Mouse (Mus musculus) embryonic facial prominence, embryonic 10.5 days (tissue): ENCODE data around the gene Mpp2. TPM values are rescaled to one million over a fixed set of nuclear protein-coding genes. Genes with fewer than 3 reads are reported as not detected.

Source experiments
- DNase-seq: peaks from one replicate; pipeline ENCODE4 v3.0.0-alpha.2; 2017; ENCODE audit warnings: low spot score
- H3K27ac ChIP-seq: fragments of 300-500 bp; sonication (generic); replicated peaks from 2 replicates; pipeline ENCODE4 v1.5.1; 2016; ENCODE audit warnings: mild to moderate bottlenecking
- H3K27me3 ChIP-seq: fragments of 300-500 bp; sonication (generic); replicated peaks from 2 replicates; pipeline ENCODE4 v1.6.1; 2016; ENCODE audit warnings: low read depth, mild to moderate bottlenecking; ENCODE audit not compliant: poor library complexity, severe bottlenecking
- H3K36me3 ChIP-seq: fragments of 300-500 bp; sonication (generic); replicated peaks from 2 replicates; pipeline ENCODE4 v1.6.1; 2016; ENCODE audit warnings: mild to moderate bottlenecking, moderate library complexity
- H3K4me1 ChIP-seq: fragments of 300-500 bp; sonication (generic); 2 replicates; pipeline ENCODE4 v1.6.1; 2016
- H3K4me3 ChIP-seq: fragments of 300-500 bp; sonication (generic); 2 replicates; pipeline ENCODE4 v1.5.1; 2016; ENCODE audit warnings: mild to moderate bottlenecking, moderate library complexity
- H3K9me3 ChIP-seq: fragments of 300-500 bp; sonication (generic); 2 replicates; pipeline ENCODE4 v1.6.1; 2016; ENCODE audit warnings: mild to moderate bottlenecking
- WGBS: fragments of 180-500 bp; shearing (Covaris S2); methylation state at CpG from one replicate; pipeline ENCODE4 v1.1.7; 2016; 5-methylcytosine and 5-hydroxymethylcytosine counted together
- polyA plus RNA-seq: library from polyadenylated mRNA; unstranded; fragments of >200 nt; fragmentation: Nextera tagmentation; extraction: Ambion mirVana; gene quantifications from 2 replicates; pipeline ENCODE4 v1.2.1, GENCODE M21; 2016

Mpp2 gene
- polyA plus RNA-seq, 1 experiment from 2014 or later, result 12.5 TPM

DNA sequence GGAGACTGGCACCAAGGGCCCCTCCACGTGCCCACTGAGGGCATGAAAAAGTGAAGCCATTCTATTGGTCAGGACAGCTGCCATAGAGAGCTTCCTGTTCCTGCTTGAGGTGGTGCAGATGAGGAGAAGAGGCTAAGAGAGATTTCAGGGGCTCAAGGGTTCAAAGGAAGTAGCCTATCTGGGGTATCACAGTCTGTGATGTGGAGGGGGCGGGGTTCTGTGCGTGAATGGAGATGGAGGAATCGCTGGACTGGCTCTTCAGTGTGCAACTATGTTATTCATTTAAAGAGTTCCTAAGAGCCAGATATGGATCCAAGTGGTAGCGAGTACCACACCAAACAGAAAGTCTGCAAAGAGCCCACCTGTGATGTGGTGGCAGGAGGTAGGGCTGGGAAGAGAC is 8.1 kb upstream of the Mpp2 start:
- H3K4me3 ChIP-seq, result peak overlapping the region; percentile 48
- peaks cover 24% of the 10 kb centered on the region for H3K4me1 ChIP-seq
- no peak for DNase-seq
- H3K27ac ChIP-seq, result peak overlapping the region; percentile 78
- 75% methylated on average over 5 of the region's 5 CpGs for WGBS
- peaks cover 51% of the 10 kb centered on the region for H3K27me3 ChIP-seq
- H3K9me3 ChIP-seq, result no peaks in the 10 kb centered on the region
- H3K36me3 ChIP-seq, result no peaks in the 10 kb centered on the region

DNA sequence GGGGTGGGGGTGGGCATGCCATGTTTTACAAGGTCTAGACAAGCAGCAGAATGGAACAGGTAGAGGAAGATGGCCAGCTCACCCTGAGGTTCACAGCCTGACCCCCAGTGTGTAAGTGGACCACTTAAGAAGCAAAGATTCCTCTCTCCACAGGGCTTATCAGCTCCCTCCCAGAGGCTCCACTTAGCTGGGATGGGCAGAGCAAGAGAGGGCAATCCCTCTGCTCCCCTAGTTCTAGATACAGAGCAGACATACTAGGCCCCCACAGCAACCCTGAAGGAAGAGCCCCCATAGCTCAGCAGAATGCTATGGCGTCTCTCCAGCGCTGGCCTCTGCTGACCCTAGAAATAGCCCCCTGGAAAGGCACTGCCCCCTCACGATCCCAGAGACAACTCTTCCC is 7.4 kb upstream of the Mpp2 start:
- Histone ChIP-seq H3K4me1 (peaks cover 24% of the 10 kb centered on the region), H3K27me3 (peaks cover 45% of the 10 kb centered on the region), H3K36me3 (no peaks in the 10 kb centered on the region), H3K27ac (no peak overlapping the region; the same call in 1 of the 2 replicates), H3K4me3 (no peak overlapping the region), H3K9me3 (no peaks in the 10 kb centered on the region)
- DNase-seq, result no peak
- WGBS, result 79% methylated on average over 3 of the region's 3 CpGs

- Histone ChIP-seq H3K27ac (peak overlapping the region; percentile 89), H3K4me1 (peaks cover 55% of the 10 kb centered on the region)
- WGBS, result under 1% methylated on average over 20 of the region's 20 CpGs
Measured at GRCm38 (mm10) chr11:102089088-102089808, 933 bp upstream of the Mpp2 start.

DNA sequence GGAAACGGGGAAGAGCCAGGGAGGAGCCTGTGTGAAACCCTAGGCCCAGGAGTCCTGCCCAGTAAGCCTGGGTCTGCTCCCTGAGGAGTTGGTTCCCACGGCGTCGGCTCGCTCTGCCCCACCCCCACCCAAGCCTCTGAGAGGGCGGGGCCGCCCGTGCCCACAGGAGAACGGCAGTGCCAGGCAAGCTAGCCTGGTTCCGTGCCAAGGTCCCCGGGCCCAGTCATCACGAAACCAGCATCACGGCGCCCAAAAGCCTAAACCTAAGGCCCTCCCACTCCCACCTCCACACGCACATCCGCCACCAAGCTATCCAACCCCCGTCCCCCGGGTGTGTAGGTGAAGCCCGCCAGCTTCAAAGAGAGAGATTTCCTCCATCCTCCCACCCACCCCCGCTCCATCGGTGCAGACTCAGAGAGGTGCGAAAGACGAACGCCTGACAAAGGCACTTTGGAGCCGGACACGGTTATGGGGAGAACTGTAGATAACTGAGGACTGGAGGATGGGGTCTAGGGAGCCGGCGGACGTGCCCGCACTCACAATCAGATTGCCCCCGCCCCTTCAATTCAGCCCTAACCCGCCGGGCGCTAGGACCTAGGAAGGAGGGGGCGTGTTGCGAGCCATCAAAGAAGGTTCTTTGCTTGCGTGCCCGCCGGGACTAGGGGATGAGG is 1.1 kb downstream of the Mpp2 start:
- H3K4me1 ChIP-seq, result peaks cover 68% of the 10 kb centered on the region

More at GRCm38 (mm10) chr11:102089088-102089808, 933 bp upstream of the Mpp2 start:
- DNase-seq, result peak; percentile 89
- no peaks in the 10 kb centered on the region for H3K9me3 ChIP-seq
- peak overlapping the region; percentile 83 for H3K4me3 ChIP-seq
- peaks cover 12% of the 10 kb centered on the region; the same call in 1 of the 2 replicates for H3K27me3 ChIP-seq
- H3K36me3 ChIP-seq, result peaks cover 8% of the 10 kb centered on the region

DNA sequence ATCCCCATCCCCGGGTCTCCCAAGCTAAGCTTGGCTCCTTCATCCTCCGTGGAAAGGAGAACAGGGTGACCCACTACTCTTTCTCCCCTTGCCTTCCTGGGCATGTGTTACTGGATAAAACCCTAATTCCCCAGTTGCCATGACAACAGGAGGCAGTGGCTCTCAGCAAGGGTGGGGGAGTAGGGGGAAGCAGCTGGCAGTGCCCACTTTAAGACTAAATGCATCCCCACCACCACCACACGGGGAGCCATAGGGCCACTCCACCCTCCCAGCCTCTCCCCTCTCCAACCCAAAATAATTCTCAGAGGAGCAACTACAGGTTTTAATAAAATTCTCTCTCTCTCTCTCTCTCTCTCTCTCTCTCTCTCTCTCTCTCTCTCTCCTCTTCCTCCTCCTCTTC is 2.0 kb downstream of the Mpp2 start:
- peaks cover 15% of the 10 kb centered on the region for H3K36me3 ChIP-seq
- peak overlapping the region; percentile 89 for H3K27ac ChIP-seq
- 0 out of 2 replicates have a peak, but pooled peaks cover 5% of the 10 kb centered on the region for H3K9me3 ChIP-seq
- H3K4me1 ChIP-seq, result peaks cover 76% of the 10 kb centered on the region
- peaks cover 11% of the 10 kb centered on the region for H3K27me3 ChIP-seq
- H3K4me3 ChIP-seq, result peak overlapping the region; percentile 83
- peak; percentile 46 for DNase-seq
- 14% methylated on average over 3 of the region's 3 CpGs for WGBS

More for the DNA sequence above, 1.1 kb downstream of the Mpp2 start:
- Histone ChIP-seq H3K27me3 (peaks cover 12% of the 10 kb centered on the region; the same call in 1 of the 2 replicates), H3K4me3 (peak overlapping the region; percentile 83), H3K27ac (peak overlapping the region; percentile 89), H3K36me3 (peaks cover 15% of the 10 kb centered on the region), H3K9me3 (0 out of 2 replicates have a peak, but pooled peaks cover 5% of the 10 kb centered on the region)
- under 1% methylated on average over 39 of the region's 39 CpGs for WGBS
- peak; percentile 93 for DNase-seq

DNA sequence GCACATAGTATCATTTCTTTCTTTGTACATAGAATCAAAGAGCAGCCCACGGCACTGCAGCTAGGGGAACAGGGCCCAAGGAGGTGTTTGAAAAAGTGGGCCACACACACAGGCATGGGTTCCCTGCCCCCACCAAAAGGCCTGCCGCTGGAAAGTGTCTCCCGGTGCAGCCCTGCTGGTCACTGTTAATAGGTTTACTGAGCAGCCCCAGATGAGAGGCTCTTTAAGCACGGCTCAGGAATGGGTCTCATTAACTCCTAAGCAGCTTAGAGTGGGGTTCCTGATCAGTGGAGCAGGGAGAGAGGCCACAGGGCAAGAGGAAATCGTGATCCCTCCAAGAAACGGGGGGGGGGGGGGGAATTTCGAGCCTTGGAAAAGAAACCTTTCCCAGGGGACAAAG is 4.2 kb downstream of the Mpp2 start:
- H3K4me1 ChIP-seq, result peaks cover 68% of the 10 kb centered on the region
- 30% methylated on average over 7 of the region's 7 CpGs for WGBS
- no peak overlapping the region for H3K4me3 ChIP-seq
- peaks cover 25% of the 10 kb centered on the region for H3K27me3 ChIP-seq
- H3K36me3 ChIP-seq, result peaks cover 25% of the 10 kb centered on the region
- 0 out of 2 replicates have a peak, but pooled peaks cover 5% of the 10 kb centered on the region for H3K9me3 ChIP-seq
- H3K27ac ChIP-seq, result no peak overlapping the region
- DNase-seq, result no peak

DNA sequence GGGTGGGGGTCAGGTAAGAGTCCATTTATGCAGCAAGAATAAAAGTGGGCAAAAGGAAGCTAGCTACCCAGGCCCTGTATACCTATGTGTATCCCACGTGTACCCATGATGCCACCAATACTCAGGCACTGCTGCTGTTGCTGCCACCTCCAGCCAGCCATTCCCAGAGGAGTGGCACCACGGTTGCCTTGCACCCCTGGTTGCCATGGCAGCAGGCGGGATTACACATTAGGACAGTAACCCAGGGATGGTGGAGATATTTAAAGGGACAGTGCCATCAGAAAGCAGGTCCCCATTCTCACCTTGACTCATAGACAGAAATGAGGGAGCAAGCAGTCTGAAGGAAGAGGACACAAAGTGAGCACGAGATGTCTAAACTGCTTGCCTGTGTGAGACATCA is 5.1 kb downstream of the Mpp2 start:
- H3K4me1 ChIP-seq, result peaks cover 59% of the 10 kb centered on the region
- peaks cover 33% of the 10 kb centered on the region for H3K36me3 ChIP-seq
- H3K4me3 ChIP-seq, result no peak overlapping the region
- 60% methylated on average over 4 of the region's 4 CpGs for WGBS
- 0 out of 2 replicates have a peak, but pooled peaks cover 5% of the 10 kb centered on the region for H3K9me3 ChIP-seq
- H3K27me3 ChIP-seq, result peaks cover 25% of the 10 kb centered on the region
- no peak overlapping the region for H3K27ac ChIP-seq
- DNase-seq, result no peak

GRCm38 (mm10) chr11:102082322-102082721 is 6.0 kb downstream of the Mpp2 start:
- 0 out of 2 replicates have a peak, but pooled peaks cover 5% of the 10 kb centered on the region for H3K9me3 ChIP-seq
- H3K27me3 ChIP-seq, result peaks cover 25% of the 10 kb centered on the region
- WGBS, result under 1% methylated on average over 18 of the region's 18 CpGs
- peak overlapping the region; percentile 59 for H3K4me3 ChIP-seq
- DNase-seq, result peak; percentile 92
- H3K36me3 ChIP-seq, result peaks cover 35% of the 10 kb centered on the region
- H3K4me1 ChIP-seq, result peaks cover 50% of the 10 kb centered on the region
- peak overlapping the region; percentile 73 for H3K27ac ChIP-seq

GRCm38 (mm10) chr11:102073722-102074121 is 14.6 kb downstream of the Mpp2 start:
- H3K27me3 ChIP-seq, result peaks cover 26% of the 10 kb centered on the region
- no peak for DNase-seq
- H3K4me1 ChIP-seq, result peaks cover 15% of the 10 kb centered on the region
- WGBS, result 85% methylated on average over 14 of the region's 14 CpGs
- no peak overlapping the region for H3K27ac ChIP-seq
- no peak overlapping the region for H3K4me3 ChIP-seq
- H3K9me3 ChIP-seq, result no peaks in the 10 kb centered on the region
- H3K36me3 ChIP-seq, result peaks cover 12% of the 10 kb centered on the region; the same call in 1 of the 2 replicates

GRCm38 (mm10) chr11:102072729-102073128 is 15.6 kb downstream of the Mpp2 start:
- 85% methylated on average over 5 of the region's 5 CpGs for WGBS
- no peak overlapping the region for H3K4me3 ChIP-seq
- 0 out of 2 replicates have a peak, but pooled peaks cover 5% of the 10 kb centered on the region for H3K36me3 ChIP-seq
- DNase-seq, result no peak
- no peak overlapping the region for H3K27ac ChIP-seq
- H3K4me1 ChIP-seq, result peaks cover 21% of the 10 kb centered on the region
- no peaks in the 10 kb centered on the region for H3K9me3 ChIP-seq
- peaks cover 26% of the 10 kb centered on the region for H3K27me3 ChIP-seq

DNA sequence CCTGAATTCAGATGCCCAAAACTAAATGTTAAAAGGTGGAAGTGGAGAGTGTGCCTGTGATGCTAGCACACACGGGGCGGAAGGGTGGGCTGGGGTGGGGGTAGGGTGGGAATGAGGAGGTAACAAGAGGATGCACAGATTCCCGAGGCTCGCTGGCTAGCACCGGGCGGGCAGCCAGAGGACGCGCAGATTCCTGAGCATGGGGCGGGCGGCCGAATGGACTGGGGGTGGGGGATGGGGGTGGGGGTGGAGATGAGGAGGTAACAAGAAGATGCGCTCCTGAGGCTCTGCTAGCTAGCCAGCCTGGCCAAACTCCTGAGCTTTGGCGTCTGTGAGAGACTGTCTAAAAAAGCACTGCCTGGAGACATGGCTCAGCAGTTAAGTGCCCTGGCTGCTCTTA is 17.9 kb downstream of the Mpp2 start:
- Histone ChIP-seq H3K9me3 (no peaks in the 10 kb centered on the region), H3K36me3 (0 out of 2 replicates have a peak, but pooled peaks cover 5% of the 10 kb centered on the region), H3K4me3 (peak overlapping the region; percentile 40; the same call in 1 of the 2 replicates), H3K27ac (no peak overlapping the region), H3K27me3 (peaks cover 26% of the 10 kb centered on the region), H3K4me1 (peaks cover 28% of the 10 kb centered on the region)
- WGBS, result 2% methylated on average over 13 of the region's 13 CpGs
- peak; percentile 49 for DNase-seq

- DNase-seq, result no peak
- Histone ChIP-seq H3K27me3 (peaks cover 26% of the 10 kb centered on the region), H3K27ac (no peak overlapping the region), H3K9me3 (no peaks in the 10 kb centered on the region), H3K4me3 (no peak overlapping the region), H3K36me3 (no peaks in the 10 kb centered on the region), H3K4me1 (peaks cover 28% of the 10 kb centered on the region)
- WGBS, result 43% methylated on average over 11 of the region's 11 CpGs
Measured at GRCm38 (mm10) chr11:102069633-102070032, 18.7 kb downstream of the Mpp2 start.
